Mouse (Mus musculus) embryonic fibroblast, embryonic 13.5 days (primary cell): ENCODE results near the gene Zc3hav1. TPM values are rescaled to one million over a fixed set of nuclear protein-coding genes. Genes with fewer than 3 reads are reported as not detected.

Experiments
- H3K27ac ChIP-seq: 2 replicates; pipeline ENCODE4 v1.5.1; 2012; ENCODE audit warnings: low read length, control low read depth, inconsistent platforms; ENCODE audit not compliant: insufficient read depth
- H3K4me1 ChIP-seq: 2 replicates; pipeline ENCODE4 v1.6.1; 2011; ENCODE audit warnings: low read length; ENCODE audit not compliant: control insufficient read depth, insufficient read depth
- H3K4me3 ChIP-seq: 2 replicates; pipeline ENCODE4 v1.5.1; 2011; ENCODE audit warnings: mild to moderate bottlenecking, control low read depth, low read length; ENCODE audit not compliant: insufficient read depth
- CTCF ChIP-seq: IDR thresholded peaks from 2 replicates; pipeline ENCODE4 v1.5.1; 2011; ENCODE audit warnings: mild to moderate bottlenecking, control low read depth, low read length, moderate library complexity, borderline replicate concordance; ENCODE audit not compliant: insufficient read depth
- POLR2A ChIP-seq: IDR thresholded peaks from 2 replicates; pipeline ENCODE4 v1.6.1; 2011; ENCODE audit warnings: low read depth, mild to moderate bottlenecking, control low read depth, low read length, moderate library complexity
- polyA plus RNA-seq: library from polyadenylated mRNA; stranded (reverse); fragments of >200 nt; gene quantifications from 2 replicates; pipeline ENCODE4 v1.2.4, GENCODE M21; 2011; ENCODE audit warnings: low read depth; ENCODE audit not compliant: missing spikeins, insufficient read length

Zc3hav1 gene
- 38.3 and 51.3 TPM in 2 replicates for polyA plus RNA-seq

GRCm38 (mm10) chr6:38353811-38354722 is at the start of gene Zc3hav1:
Gene Zc3hav1, minus strand, starts transcription at chr6:38354603.
- TF ChIP-seq POLR2A (peak; percentile 60), CTCF (no peak)
- Histone ChIP-seq H3K4me1 (peaks cover 10% of the 10 kb centered on the region), H3K27ac (peak within 1 kb of the TSS; percentile 49), H3K4me3 (peak within 1 kb of the TSS; percentile 90)

GRCm38 (mm10) chr6:38389671-38390070 is 35.3 kb upstream of the Zc3hav1 start:
- Histone ChIP-seq H3K4me1 (no peaks in the 10 kb centered on the region), H3K27ac (no peak overlapping the region), H3K4me3 (no peak overlapping the region)
- TF ChIP-seq CTCF (peak; percentile 21; the same call in 1 of the 2 replicates), POLR2A (no peak)

- peak; percentile 93 for TF ChIP-seq POLR2A
- TF ChIP-seq CTCF = no peak
- peaks cover 2% of the 10 kb centered on the region; the same call in 1 of the 2 replicates for H3K4me1 ChIP-seq
These were observed 26.8 kb upstream of the Zc3hav1 start, which contains the start of gene Ttc26 for GRCm38 (mm10) chr6:38381129-38381771. Gene Ttc26, plus strand, starts transcription at chr6:38381469.

GRCm38 (mm10) chr6:38380764-38381128 is 26.3 kb upstream of the Zc3hav1 start:
- H3K4me1 ChIP-seq = peaks cover 2% of the 10 kb centered on the region; the same call in 1 of the 2 replicates
- H3K27ac ChIP-seq = peak overlapping the region; percentile 14; the same call in 1 of the 2 replicates
- H3K4me3 ChIP-seq = peak overlapping the region; percentile 97
- TF ChIP-seq POLR2A (no peak), CTCF (no peak)

More at GRCm38 (mm10) chr6:38381129-38381771, 26.8 kb upstream of the Zc3hav1 start, which contains the start of gene Ttc26:
- Histone ChIP-seq H3K4me3 (peak within 1 kb of the TSS; percentile 97), H3K27ac (peak within 1 kb of the TSS; percentile 14; the same call in 1 of the 2 replicates)

GRCm38 (mm10) chr6:38374271-38374670 is 19.9 kb upstream of the Zc3hav1 start:
- peaks cover 7% of the 10 kb centered on the region for H3K4me1 ChIP-seq
- H3K27ac ChIP-seq = peak overlapping the region; percentile 55; the same call in 1 of the 2 replicates
- TF ChIP-seq POLR2A (no peak), CTCF (no peak)
- H3K4me3 ChIP-seq = no peak overlapping the region

GRCm38 (mm10) chr6:38369945-38370344 is 15.5 kb upstream of the Zc3hav1 start:
- H3K4me3 ChIP-seq = no peak overlapping the region
- no peak overlapping the region for H3K27ac ChIP-seq
- H3K4me1 ChIP-seq = peaks cover 7% of the 10 kb centered on the region
- TF ChIP-seq POLR2A = no peak
- TF ChIP-seq CTCF = no peak

- TF ChIP-seq POLR2A (no peak), CTCF (no peak)
- H3K4me3 ChIP-seq = no peak overlapping the region
These were observed 9.7 kb upstream of the Zc3hav1 start for GRCm38 (mm10) chr6:38364121-38364520.

GRCm38 (mm10) chr6:38363370-38363769 is 9.0 kb upstream of the Zc3hav1 start:
- Histone ChIP-seq H3K4me1 (no peaks in the 10 kb centered on the region), H3K27ac (no peak overlapping the region), H3K4me3 (no peak overlapping the region)
- no peak for TF ChIP-seq CTCF
- TF ChIP-seq POLR2A = no peak

More at GRCm38 (mm10) chr6:38364121-38364520, 9.7 kb upstream of the Zc3hav1 start:
- H3K4me1 ChIP-seq = no peaks in the 10 kb centered on the region
- H3K27ac ChIP-seq = no peak overlapping the region

GRCm38 (mm10) chr6:38361937-38362336 is 7.5 kb upstream of the Zc3hav1 start:
- Histone ChIP-seq H3K4me3 (no peak overlapping the region), H3K4me1 (no peaks in the 10 kb centered on the region), H3K27ac (no peak overlapping the region)
- TF ChIP-seq CTCF (no peak), POLR2A (no peak)
